Mouse (Mus musculus): ENCODE measurements around the gene Col4a3bp. TPM values are rescaled to one million over a fixed set of nuclear protein-coding genes. Genes with fewer than 3 reads are reported as not detected.
A peak's percentile ranks its signal among the peaks of the same experiment; 100 is the strongest.

The Col4a3bp gene
- polyA plus RNA-seq, 1 experiment: 24.2 TPM

GRCm38 (mm10) chr13:96670406-96671077, 128.1 kb downstream of the Col4a3bp start, which contains the start of gene Hmgcr:
Gene Hmgcr (minus strand): TSS chr13:96670936.
- peaks cover 3% of the 10 kb centered on the region for H3K4me1 ChIP-seq (replicated peaks; ENCODE audit: control insufficient read depth, insufficient read depth, low read length)
- peaks cover 6% of the 10 kb centered on the region for H3K36me3 ChIP-seq (ENCODE audit: control insufficient read depth, insufficient read depth, low read length)
- no peaks in the 10 kb centered on the region for H3K27me3 ChIP-seq (ENCODE audit: control insufficient read depth, insufficient read depth, low read length)
- WGBS: under 1% methylated on average over 70 of the region's 70 CpGs
- H3K4me3 ChIP-seq (ENCODE audit: control insufficient read depth, insufficient read depth, low read length): peak within 1 kb of the TSS; percentile 92
- peak within 1 kb of the TSS; percentile 33; the same call in 1 of the 2 replicates for H3K27ac ChIP-seq (ENCODE audit: control insufficient read depth, insufficient read depth, low read length)
- peak; percentile 96 for DNase-seq
- peak; percentile 88 for TF ChIP-seq POLR2A (IDR thresholded peaks at IDR 0.05; ENCODE audit: control insufficient read depth, extremely low read depth, insufficient read depth, low read length, poor library complexity)
- TF ChIP-seq CTCF (IDR thresholded peaks at IDR 0.05; ENCODE audit: borderline replicate concordance, control insufficient read depth, extremely low read depth, insufficient read depth, low read length, poor library complexity): 0 out of 2 replicates have a peak, but pooled peaks have one; percentile 51

DNA sequence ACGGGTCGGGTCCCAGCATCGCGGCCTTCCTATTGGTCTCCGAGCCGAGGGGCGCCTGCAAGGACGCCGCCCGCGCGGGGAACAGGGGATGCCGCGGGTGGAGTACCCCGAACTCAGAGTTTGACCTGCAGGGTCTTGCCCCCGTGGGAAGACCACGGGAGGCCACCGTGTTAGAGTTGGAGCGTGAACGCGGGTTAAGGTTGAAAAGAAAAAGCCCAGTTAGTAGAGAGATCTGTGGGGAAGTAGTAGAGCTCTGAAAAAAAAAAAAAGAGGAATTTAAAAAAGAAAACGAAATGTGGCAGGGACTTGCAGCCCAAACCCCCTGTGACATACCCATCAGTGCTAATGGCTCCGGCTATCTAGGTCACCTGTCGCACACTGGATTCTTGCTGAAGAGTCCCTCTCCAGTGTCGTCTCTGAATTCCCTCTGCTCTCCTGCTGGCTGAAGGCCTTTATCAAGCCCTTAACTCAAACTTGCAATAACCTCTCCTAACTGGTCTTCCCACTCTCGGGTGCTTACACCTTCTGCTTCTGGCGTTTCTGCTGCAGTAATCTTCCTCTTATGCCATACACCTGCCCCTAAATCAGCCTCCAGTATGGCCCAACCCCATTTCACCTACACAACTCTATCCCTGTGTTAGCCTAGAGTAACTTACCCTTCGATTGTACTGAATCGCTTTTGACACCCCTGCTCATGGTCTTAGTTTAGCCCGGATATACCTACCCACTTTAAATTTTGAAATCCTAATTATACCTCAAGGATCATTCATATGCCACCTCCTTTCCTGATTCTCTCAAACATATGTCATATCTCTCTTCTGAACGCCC, 128.9 kb downstream of the Col4a3bp start:
- peak; percentile 35; the same call in 1 of the 2 replicates for TF ChIP-seq CTCF (IDR thresholded peaks at IDR 0.05; ENCODE audit: borderline replicate concordance, control insufficient read depth, extremely low read depth, insufficient read depth, low read length, poor library complexity)
- no peak; the same call in none of the 2 replicates for TF ChIP-seq POLR2A (IDR thresholded peaks at IDR 0.05; ENCODE audit: control insufficient read depth, extremely low read depth, insufficient read depth, low read length, poor library complexity)
- peak overlapping the region; percentile 54 for H3K4me3 ChIP-seq (ENCODE audit: control insufficient read depth, insufficient read depth, low read length)
- no peak for DNase-seq
- H3K27ac ChIP-seq (ENCODE audit: control insufficient read depth, insufficient read depth, low read length): peak overlapping the region; percentile 33; the same call in 1 of the 2 replicates
- no peaks in the 10 kb centered on the region for H3K27me3 ChIP-seq (ENCODE audit: control insufficient read depth, insufficient read depth, low read length)
- WGBS: 10% methylated on average over 31 of the region's 31 CpGs
- peaks cover 3% of the 10 kb centered on the region for H3K4me1 ChIP-seq (replicated peaks; ENCODE audit: control insufficient read depth, insufficient read depth, low read length)
- H3K36me3 ChIP-seq (ENCODE audit: control insufficient read depth, insufficient read depth, low read length): no peaks in the 10 kb centered on the region

DNA sequence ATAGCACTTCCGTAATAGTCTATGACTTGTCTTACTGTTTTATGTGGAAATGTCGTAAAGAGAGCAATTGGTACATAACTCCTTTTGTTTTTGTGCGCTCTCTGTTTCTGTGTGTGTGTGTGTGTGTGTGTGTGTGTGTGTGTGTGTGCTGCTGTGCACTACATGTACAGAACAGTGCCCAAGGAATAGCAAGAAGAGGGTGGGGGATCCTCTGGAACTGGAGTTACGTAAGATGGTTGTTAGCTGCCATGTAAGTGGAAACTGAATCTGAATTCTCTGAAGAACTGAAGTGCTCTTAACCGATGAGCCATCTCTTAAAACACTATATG, 129.5 kb downstream of the Col4a3bp start:
- Histone ChIP-seq H3K4me3 (ENCODE audit: control insufficient read depth, insufficient read depth, low read length) (no peak overlapping the region), H3K36me3 (ENCODE audit: control insufficient read depth, insufficient read depth, low read length) (no peaks in the 10 kb centered on the region), H3K4me1 (replicated peaks; ENCODE audit: control insufficient read depth, insufficient read depth, low read length) (peaks cover 3% of the 10 kb centered on the region), H3K27me3 (ENCODE audit: control insufficient read depth, insufficient read depth, low read length) (no peaks in the 10 kb centered on the region), H3K27ac (ENCODE audit: control insufficient read depth, insufficient read depth, low read length) (no peak overlapping the region)
- no peak for DNase-seq
- WGBS: 87% methylated on average over 5 of the region's 5 CpGs
- TF ChIP-seq CTCF (IDR thresholded peaks at IDR 0.05; ENCODE audit: borderline replicate concordance, control insufficient read depth, extremely low read depth, insufficient read depth, low read length, poor library complexity) (no peak), POLR2A (IDR thresholded peaks at IDR 0.05; ENCODE audit: control insufficient read depth, extremely low read depth, insufficient read depth, low read length, poor library complexity) (no peak)

DNA sequence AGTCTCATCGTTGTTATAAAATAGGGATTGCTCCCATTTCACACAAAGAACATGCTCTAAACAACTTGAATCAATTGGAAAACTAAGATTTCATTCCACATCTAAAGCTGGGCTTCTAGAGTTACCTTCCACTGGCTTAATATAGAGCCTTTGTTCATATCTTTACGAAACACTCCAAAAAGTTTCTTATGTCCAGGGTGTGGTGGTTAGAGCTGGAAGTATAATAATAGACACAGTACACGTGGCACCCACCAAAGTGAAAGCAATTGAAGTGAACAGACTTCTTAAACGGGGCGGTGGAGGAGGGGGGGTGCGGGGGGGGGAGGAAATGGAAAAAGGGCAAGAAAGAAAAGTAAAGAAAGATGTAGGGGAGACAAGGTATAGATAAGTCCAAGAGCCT, 129.9 kb downstream of the Col4a3bp start:
- 17% methylated on average over 6 of the region's 6 CpGs for WGBS
- Histone ChIP-seq H3K27me3 (ENCODE audit: control insufficient read depth, insufficient read depth, low read length) (no peaks in the 10 kb centered on the region), H3K27ac (ENCODE audit: control insufficient read depth, insufficient read depth, low read length) (no peak overlapping the region), H3K4me1 (replicated peaks; ENCODE audit: control insufficient read depth, insufficient read depth, low read length) (peaks cover 3% of the 10 kb centered on the region), H3K4me3 (ENCODE audit: control insufficient read depth, insufficient read depth, low read length) (no peak overlapping the region), H3K36me3 (ENCODE audit: control insufficient read depth, insufficient read depth, low read length) (no peaks in the 10 kb centered on the region)
- TF ChIP-seq POLR2A (IDR thresholded peaks at IDR 0.05; ENCODE audit: control insufficient read depth, extremely low read depth, insufficient read depth, low read length, poor library complexity): no peak
- no peak for TF ChIP-seq CTCF (IDR thresholded peaks at IDR 0.05; ENCODE audit: borderline replicate concordance, control insufficient read depth, extremely low read depth, insufficient read depth, low read length, poor library complexity)
- DNase-seq: no peak

- WGBS: 94% methylated on average over 7 of the region's 7 CpGs
- no peak overlapping the region for H3K27ac ChIP-seq (ENCODE audit: control insufficient read depth, insufficient read depth, low read length)
- TF ChIP-seq POLR2A (IDR thresholded peaks at IDR 0.05; ENCODE audit: control insufficient read depth, extremely low read depth, insufficient read depth, low read length, poor library complexity) (no peak), CTCF (IDR thresholded peaks at IDR 0.05; ENCODE audit: borderline replicate concordance, control insufficient read depth, extremely low read depth, insufficient read depth, low read length, poor library complexity) (no peak)
- no peaks in the 10 kb centered on the region for H3K27me3 ChIP-seq (ENCODE audit: control insufficient read depth, insufficient read depth, low read length)
- no peak overlapping the region for H3K4me3 ChIP-seq (ENCODE audit: control insufficient read depth, insufficient read depth, low read length)
- no peaks in the 10 kb centered on the region for H3K36me3 ChIP-seq (ENCODE audit: control insufficient read depth, insufficient read depth, low read length)
- DNase-seq: no peak
- H3K4me1 ChIP-seq (replicated peaks; ENCODE audit: control insufficient read depth, insufficient read depth, low read length): peaks cover 3% of the 10 kb centered on the region
These were observed 131.4 kb downstream of the Col4a3bp start for GRCm38 (mm10) chr13:96673817-96674216.

DNA sequence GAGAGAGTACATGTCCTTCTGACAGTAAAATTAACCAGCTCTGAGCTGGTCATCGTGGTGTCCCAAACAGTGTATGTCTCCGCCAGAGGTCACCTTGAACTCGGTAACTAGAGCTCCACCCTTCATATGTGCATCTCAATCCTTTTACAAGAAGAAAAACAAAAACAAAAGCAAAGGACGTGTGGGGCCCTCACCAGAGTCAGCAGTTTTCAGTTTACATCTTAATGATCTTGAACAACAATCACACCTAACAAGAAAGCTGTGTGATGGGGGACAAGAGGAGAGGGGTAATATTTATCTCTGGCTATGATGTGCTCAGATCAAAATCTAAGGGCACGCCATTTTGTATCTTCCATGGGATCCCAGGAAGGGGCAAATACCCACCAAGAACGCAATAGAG, 133.3 kb downstream of the Col4a3bp start:
- Histone ChIP-seq H3K4me3 (ENCODE audit: control insufficient read depth, insufficient read depth, low read length) (no peak overlapping the region), H3K27ac (ENCODE audit: control insufficient read depth, insufficient read depth, low read length) (no peak overlapping the region), H3K36me3 (ENCODE audit: control insufficient read depth, insufficient read depth, low read length) (no peaks in the 10 kb centered on the region), H3K4me1 (replicated peaks; ENCODE audit: control insufficient read depth, insufficient read depth, low read length) (peaks cover 3% of the 10 kb centered on the region), H3K27me3 (ENCODE audit: control insufficient read depth, insufficient read depth, low read length) (no peaks in the 10 kb centered on the region)
- 96% methylated on average over 6 of the region's 6 CpGs for WGBS
- no peak for DNase-seq
- TF ChIP-seq POLR2A (IDR thresholded peaks at IDR 0.05; ENCODE audit: control insufficient read depth, extremely low read depth, insufficient read depth, low read length, poor library complexity) (no peak), CTCF (IDR thresholded peaks at IDR 0.05; ENCODE audit: borderline replicate concordance, control insufficient read depth, extremely low read depth, insufficient read depth, low read length, poor library complexity) (no peak)
